Mouse (Mus musculus) T-cell, adult 66 days (primary cell): ENCODE measurements around the gene Cort. TPM values are rescaled to one million over a fixed set of nuclear protein-coding genes. Genes with fewer than 3 reads are reported as not detected.

Experiments
- total RNA-seq, 2 experiments: library from RNA; stranded (reverse); gene quantifications; 3 replicates in 1 of 2; 4 replicates in 1 of 2; pipeline ENCODE4 v1.2.4; 2023

Cort gene
- 1 to 10 TPM in 1 of 2 experiments, under 1 TPM in 1; 0.90 to 1.2 TPM for total RNA-seq

GRCm38 (mm10) chr4:149126663-149127062 is at the start of gene Cort:
Cort (minus strand) TSS chr4:149126763.

GRCm38 (mm10) chr4:149166215-149166946 is 39.8 kb upstream of the Cort start, which contains the start of gene Pgd:
Pgd (minus strand) TSS chr4:149166771.

GRCm38 (mm10) chr4:149136982-149137770 is 10.6 kb upstream of the Cort start, which contains the start of gene Cenps:
Cenps (minus strand) TSS chr4:149137629.

GRCm38 (mm10) chr4:149103875-149104561 is 22.5 kb downstream of the Cort start, which contains the start of gene Dffa:
Dffa (plus strand) TSS chr4:149104146.

GRCm38 (mm10) chr4:149099369-149100017 is 27.1 kb downstream of the Cort start, which contains the start of gene Pex14:
Pex14 (minus strand) TSS chr4:149099876.

Other genes starting within 250 kb of the Cort start
- gene Pex14, start 26.9 kb downstream of the Cort start, total RNA-seq: 10 to 100 TPM; 26.9 to 34.2 TPM
- gene Dffa, start 22.6 kb downstream of the Cort start, total RNA-seq: 10 to 100 TPM; 32.9 to 33.7 TPM
- 10 to 100 TPM in 1 of 2 experiments, 1 to 10 TPM in 1; 7.9 to 10.3 TPM for gene Cenps, start 10.9 kb upstream of the Cort start, total RNA-seq
- gene Pgd, start 40.0 kb upstream of the Cort start, total RNA-seq: 10 to 100 TPM; 57.4 to 57.5 TPM
- gene Kif1b, start 180.9 kb upstream of the Cort start, total RNA-seq: 10 to 100 TPM; 65.5 to 67.9 TPM